Mouse (Mus musculus): Measurements from ENCODE around the gene Klf3.

DNA sequence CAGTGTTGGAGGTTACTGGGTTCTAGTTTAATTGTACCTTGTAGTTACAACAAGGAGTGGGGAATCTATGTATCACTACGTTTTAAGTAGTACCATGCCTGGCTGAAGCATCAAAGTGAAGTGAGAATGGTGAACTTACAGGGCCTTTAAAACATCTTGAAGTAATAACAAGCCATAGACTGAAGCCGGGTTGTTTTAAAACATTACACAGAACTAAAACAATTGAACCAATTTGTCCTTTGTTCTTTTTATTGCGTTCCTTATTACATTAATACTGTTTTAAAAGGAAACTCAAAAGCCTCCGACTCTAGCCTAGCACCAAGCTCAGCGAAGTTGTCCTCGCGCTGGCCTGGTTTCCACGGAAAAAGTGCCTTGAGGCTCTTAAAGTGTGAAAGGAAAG, 1.0 kb upstream of the Klf3 start:
- TF ChIP-seq POLR2A (IDR thresholded peaks at IDR 0.05; ENCODE audit: borderline replicate concordance, low read depth, low read length) = no peak
- TF ChIP-seq CTCF (IDR thresholded peaks at IDR 0.05; ENCODE audit: low read depth, low read length) = no peak

All from bone marrow macrophage, adult 2 months (primary cell).